In genomic region chr19:38015180-38015872, GRCm38 (mm10) we compare ENCODE assay signal across 8 mouse cellular contexts. TPM values are rescaled to one million over a fixed set of nuclear protein-coding genes. Genes with fewer than 3 reads are reported as not detected.
DNase-seq lines count a peak whose midpoint lies in the region; ATAC-seq and TF ChIP-seq lines count a peak whose summit lies in the region.

No protein-coding gene starts in this region.

- no peaks in the 10 kb centered on the region for H3K27me3 ChIP-seq in heart, embryonic 10.5 days (ENCODE audit: insufficient read depth, poor library complexity, severe bottlenecking)
- H3K27me3 ChIP-seq in forebrain, embryonic 14.5 days (replicated peaks; ENCODE audit: control insufficient read depth, insufficient read depth, low read length), result no peaks in the 10 kb centered on the region
- no peaks in the 10 kb centered on the region for H3K27me3 ChIP-seq in liver, postnatal 0 days (ENCODE audit: insufficient read depth, low read length)
- no peaks in the 10 kb centered on the region for H3K27me3 ChIP-seq in neural tube, embryonic 13.5 days

- intact Hi-C loops in heart, postnatal 10 days (cut with DNase I), result no loop called here

- H3K4me1 ChIP-seq in heart, embryonic 10.5 days, result peaks cover 3% of the 10 kb centered on the region; the same call in 1 of the 2 replicates
- peaks cover 3% of the 10 kb centered on the region; the same call in 1 of the 2 replicates for H3K4me1 ChIP-seq in forebrain, embryonic 14.5 days (ENCODE audit: control insufficient read depth, insufficient read depth, low read length)
- H3K4me1 ChIP-seq in liver, postnatal 0 days (ENCODE audit: insufficient read depth), result peaks cover 8% of the 10 kb centered on the region; the same call in 1 of the 2 replicates
- peaks cover 10% of the 10 kb centered on the region; the same call in 1 of the 2 replicates for H3K4me1 ChIP-seq in neural tube, embryonic 13.5 days (replicated peaks)

- H3K4me3 ChIP-seq in heart, embryonic 10.5 days, result no peak overlapping the region
- H3K4me3 ChIP-seq in forebrain, embryonic 14.5 days (ENCODE audit: low read depth, low read length), result no peak overlapping the region
- H3K4me3 ChIP-seq in liver, postnatal 0 days (ENCODE audit: low read depth, low read length), result no peak overlapping the region
- H3K4me3 ChIP-seq in neural tube, embryonic 13.5 days, result no peak overlapping the region

- 26% methylated on average over 1 of the region's 1 CpGs for WGBS in heart, embryonic 10.5 days
- WGBS in forebrain, embryonic 14.5 days, result 4% methylated on average over 1 of the region's 1 CpGs
- 43% methylated on average over 1 of the region's 1 CpGs for WGBS in liver, postnatal 0 days (ENCODE audit: insufficient replicate concordance)
- 4% methylated on average over 1 of the region's 1 CpGs for WGBS in neural tube, embryonic 13.5 days

- H3K27ac ChIP-seq in heart, embryonic 10.5 days, result no peak overlapping the region
- H3K27ac ChIP-seq in forebrain, embryonic 14.5 days (ENCODE audit: low read depth, low read length), result no peak overlapping the region
- 0 out of 2 replicates have a peak overlapping the region, but pooled peaks have one; percentile 22 for H3K27ac ChIP-seq in liver, postnatal 0 days (ENCODE audit: low read depth)
- H3K27ac ChIP-seq in neural tube, embryonic 13.5 days (replicated peaks), result no peak overlapping the region

- DNase-seq in heart, adult 11 months, result peak; percentile 98
- no peak for DNase-seq in heart, embryonic 10.5 days (ENCODE audit: low spot score)
- peak; percentile 78 for DNase-seq in forebrain, embryonic 14.5 days (ENCODE audit: low spot score)
- DNase-seq in heart, postnatal 10 days, result peak; percentile 61 to 64
- DNase-seq in kidney, postnatal 4 days, result peak; percentile 53 to 77
- peak; percentile 55 for DNase-seq in liver, postnatal 0 days
- no peak for DNase-seq in thymus, postnatal 0 days (ENCODE audit: low spot score)

- ATAC-seq in forebrain, embryonic 14.5 days, result peak; percentile 87
- peak; percentile 96 for ATAC-seq in liver, postnatal 0 days
- ATAC-seq in neural tube, embryonic 13.5 days (ENCODE audit: low read depth), result peak; percentile 87

- H3K36me3 ChIP-seq in heart, embryonic 10.5 days, result no peaks in the 10 kb centered on the region
- no peaks in the 10 kb centered on the region for H3K36me3 ChIP-seq in forebrain, embryonic 14.5 days (ENCODE audit: control insufficient read depth, insufficient read depth, low read length)
- no peaks in the 10 kb centered on the region for H3K36me3 ChIP-seq in liver, postnatal 0 days (replicated peaks; ENCODE audit: insufficient read depth, low read length)
- H3K36me3 ChIP-seq in neural tube, embryonic 13.5 days, result no peaks in the 10 kb centered on the region

- H3K9ac ChIP-seq in forebrain, embryonic 14.5 days (ENCODE audit: low read length), result no peak overlapping the region
- no peak overlapping the region for H3K9ac ChIP-seq in liver, postnatal 0 days (replicated peaks)
- H3K9ac ChIP-seq in neural tube, embryonic 13.5 days, result no peak overlapping the region

- no peak for TF ChIP-seq EP300 in liver, postnatal 0 days (IDR thresholded peaks at IDR 0.05; ENCODE audit: low read depth)

- TF ChIP-seq CTCF in liver, postnatal 0 days (IDR thresholded peaks at IDR 0.05; ENCODE audit: low read depth), result no peak

- H3K4me2 ChIP-seq in forebrain, embryonic 14.5 days (ENCODE audit: low read length), result no peak overlapping the region
- no peak overlapping the region for H3K4me2 ChIP-seq in liver, postnatal 0 days (ENCODE audit: low read depth, low read length)
- no peak overlapping the region for H3K4me2 ChIP-seq in neural tube, embryonic 13.5 days

- H3K9me3 ChIP-seq in heart, embryonic 10.5 days, result no peaks in the 10 kb centered on the region
- H3K9me3 ChIP-seq in forebrain, embryonic 14.5 days (replicated peaks; ENCODE audit: control insufficient read depth, low read length), result no peaks in the 10 kb centered on the region
- no peaks in the 10 kb centered on the region for H3K9me3 ChIP-seq in liver, postnatal 0 days (ENCODE audit: low read length)
- H3K9me3 ChIP-seq in neural tube, embryonic 13.5 days, result no peaks in the 10 kb centered on the region

RNA-seq across cellular contexts. Expression of gene Myof, which starts 28.1 kb away (rescaled TPM):
- 4.0 and 4.6 TPM in 2 replicates for polyA plus RNA-seq in heart, embryonic 10.5 days (2016; fragmentation: Nextera tagmentation; extraction: Ambion mirVana)
- 1.4 and 2.5 TPM in 2 replicates for polyA plus RNA-seq in forebrain, embryonic 14.5 days (2014; fragmentation: Nextera tagmentation; extraction: Ambion mirVana)
- 10 to 100 TPM; 14.9 to 15.7 TPM for total RNA-seq in heart, postnatal 10 days (2021)
- 1.6 and 1.7 TPM in 2 replicates for polyA plus RNA-seq in liver, postnatal 0 days (2015; fragmentation: Nextera tagmentation; extraction: Ambion mirVana)
- 2.9 and 3.4 TPM in 2 replicates for polyA plus RNA-seq in neural tube, embryonic 13.5 days (2015; fragmentation: Nextera tagmentation; extraction: Ambion mirVana)
- 4.1 and 5.1 TPM in 2 replicates for polyA plus RNA-seq in thymus, postnatal 0 days (2015; fragmentation: Nextera tagmentation; extraction: Ambion mirVana)

RNA-seq across cellular contexts. Expression of gene Cep55, which starts 39.5 kb away (rescaled TPM):
- polyA plus RNA-seq in heart, embryonic 10.5 days (2016; fragmentation: Nextera tagmentation; extraction: Ambion mirVana), result 30.0 and 31.8 TPM in 2 replicates
- polyA plus RNA-seq in forebrain, embryonic 14.5 days (2014; fragmentation: Nextera tagmentation; extraction: Ambion mirVana), result 21.2 and 21.8 TPM in 2 replicates
- 1 to 10 TPM; 7.1 to 7.8 TPM for total RNA-seq in heart, postnatal 10 days (2021)
- polyA plus RNA-seq in liver, postnatal 0 days (2015; fragmentation: Nextera tagmentation; extraction: Ambion mirVana), result 3.0 and 3.3 TPM in 2 replicates
- 7.6 and 9.2 TPM in 2 replicates for polyA plus RNA-seq in neural tube, embryonic 13.5 days (2015; fragmentation: Nextera tagmentation; extraction: Ambion mirVana)
- polyA plus RNA-seq in thymus, postnatal 0 days (2015; fragmentation: Nextera tagmentation; extraction: Ambion mirVana), result 34.3 and 35.5 TPM in 2 replicates

Comparison
In these comparisons a context has a peak if more than half of its experiments do, and no peak if none do; other contexts are left out.
1. DNase-seq: peak in heart, adult 11 months (single experiment), forebrain, embryonic 14.5 days (single experiment), heart, postnatal 10 days (2 of 2), kidney, postnatal 4 days (2 of 2) and liver, postnatal 0 days (single experiment); none in heart, embryonic 10.5 days (single experiment) and thymus, postnatal 0 days (single experiment).
2. Peak in every context shown above with its lines, with median percentiles within 50 percentile points of each other: ATAC-seq.